Mouse (Mus musculus): ENCODE measurements around the gene Clip1.

Clip1 gene

GRCm38 (mm10) chr5:123670800-123671472 is 13.5 kb downstream of the Clip1 start:
- no peak for DNase-seq (ENCODE audit: low read depth, low spot score)

GRCm38 (mm10) chr5:123669991-123670799 is 14.2 kb downstream of the Clip1 start:
- DNase-seq (ENCODE audit: low read depth, low spot score): no peak

- no peak for DNase-seq (ENCODE audit: low read depth, low spot score)
Measured at GRCm38 (mm10) chr5:123667915-123668314, 16.5 kb downstream of the Clip1 start.

GRCm38 (mm10) chr5:123665956-123666355 is 18.5 kb downstream of the Clip1 start:
- DNase-seq (ENCODE audit: low read depth, low spot score): no peak

- DNase-seq (ENCODE audit: low read depth, low spot score): no peak
Measured at GRCm38 (mm10) chr5:123664329-123664728, 20.1 kb downstream of the Clip1 start.

GRCm38 (mm10) chr5:123662059-123662458 is 22.4 kb downstream of the Clip1 start:
- peak; percentile 12 for DNase-seq (ENCODE audit: low read depth, low spot score)

- DNase-seq (ENCODE audit: low read depth, low spot score): no peak
Measured at GRCm38 (mm10) chr5:123661602-123662001, 22.8 kb downstream of the Clip1 start.

- no peak for DNase-seq (ENCODE audit: low read depth, low spot score)
Measured at GRCm38 (mm10) chr5:123657651-123658050, 26.8 kb downstream of the Clip1 start.

- DNase-seq (ENCODE audit: low read depth, low spot score): no peak
Measured at GRCm38 (mm10) chr5:123654937-123655336, 29.5 kb downstream of the Clip1 start.

- no peak for DNase-seq (ENCODE audit: low read depth, low spot score)
Measured at GRCm38 (mm10) chr5:123653287-123653801, 31.1 kb downstream of the Clip1 start.

GRCm38 (mm10) chr5:123650825-123651224 is 33.6 kb downstream of the Clip1 start:
- no peak for DNase-seq (ENCODE audit: low read depth, low spot score)

GRCm38 (mm10) chr5:123642401-123642800 is 42.0 kb downstream of the Clip1 start:
- DNase-seq (ENCODE audit: low read depth, low spot score): no peak

- no peak for DNase-seq (ENCODE audit: low read depth, low spot score)
Measured at GRCm38 (mm10) chr5:123641259-123641900, 43.0 kb downstream of the Clip1 start.

- DNase-seq (ENCODE audit: low read depth, low spot score): no peak
Measured at GRCm38 (mm10) chr5:123640181-123640580, 44.2 kb downstream of the Clip1 start.

GRCm38 (mm10) chr5:123631210-123631609 is 53.2 kb downstream of the Clip1 start:
- DNase-seq (ENCODE audit: low read depth, low spot score): no peak

GRCm38 (mm10) chr5:123626631-123627030 is 57.8 kb downstream of the Clip1 start:
- peak; percentile 66 for DNase-seq (ENCODE audit: low read depth, low spot score)

GRCm38 (mm10) chr5:123622421-123622820 is 62.0 kb downstream of the Clip1 start:
- no peak for DNase-seq (ENCODE audit: low read depth, low spot score)

- peak; percentile 34 for DNase-seq (ENCODE audit: low read depth, low spot score)
Measured at GRCm38 (mm10) chr5:123618558-123618957, 65.9 kb downstream of the Clip1 start.

GRCm38 (mm10) chr5:123614246-123614645 is 70.2 kb downstream of the Clip1 start:
- DNase-seq (ENCODE audit: low read depth, low spot score): no peak

- DNase-seq (ENCODE audit: low read depth, low spot score): peak; percentile 76
Measured at GRCm38 (mm10) chr5:123609843-123610242, 74.6 kb downstream of the Clip1 start.

- no peak for DNase-seq (ENCODE audit: low read depth, low spot score)
Measured at GRCm38 (mm10) chr5:123609416-123609815, 75.0 kb downstream of the Clip1 start.

- no peak for DNase-seq (ENCODE audit: low read depth, low spot score)
Measured at GRCm38 (mm10) chr5:123607211-123607669, 77.2 kb downstream of the Clip1 start.
